Mouse (Mus musculus) CH12.LX (cell line): ENCODE results near the gene Zbtb38.

Experiments
- CTCF ChIP-seq, 2 experiments: IDR thresholded peaks in 1 of 2; conservative IDR thresholded peaks in 1 of 2; 2 replicates each; pipeline ENCODE4 v1.5.1; 2011 to 2012; ENCODE audit warnings: low read depth in 2 of 2, low read length in 2 of 2, improper control_type of control experiment in 1 of 2, inconsistent platforms in 1 of 2, mild to moderate bottlenecking in 1 of 2, moderate library complexity in 1 of 2
- ELF1 ChIP-seq: IDR thresholded peaks from 2 replicates; pipeline ENCODE4 v1.6.1; 2014; ENCODE audit warnings: low read depth, mild to moderate bottlenecking, inconsistent platforms, low read length, improper control_type of control experiment
- MAX ChIP-seq: IDR thresholded peaks from 2 replicates; pipeline ENCODE4 v1.6.1; 2011; ENCODE audit warnings: low read length, improper control_type of control experiment
- SMC3 ChIP-seq: IDR thresholded peaks from 2 replicates; pipeline ENCODE4 v1.6.1; 2011; ENCODE audit warnings: low read depth, low read length, improper control_type of control experiment

DNA sequence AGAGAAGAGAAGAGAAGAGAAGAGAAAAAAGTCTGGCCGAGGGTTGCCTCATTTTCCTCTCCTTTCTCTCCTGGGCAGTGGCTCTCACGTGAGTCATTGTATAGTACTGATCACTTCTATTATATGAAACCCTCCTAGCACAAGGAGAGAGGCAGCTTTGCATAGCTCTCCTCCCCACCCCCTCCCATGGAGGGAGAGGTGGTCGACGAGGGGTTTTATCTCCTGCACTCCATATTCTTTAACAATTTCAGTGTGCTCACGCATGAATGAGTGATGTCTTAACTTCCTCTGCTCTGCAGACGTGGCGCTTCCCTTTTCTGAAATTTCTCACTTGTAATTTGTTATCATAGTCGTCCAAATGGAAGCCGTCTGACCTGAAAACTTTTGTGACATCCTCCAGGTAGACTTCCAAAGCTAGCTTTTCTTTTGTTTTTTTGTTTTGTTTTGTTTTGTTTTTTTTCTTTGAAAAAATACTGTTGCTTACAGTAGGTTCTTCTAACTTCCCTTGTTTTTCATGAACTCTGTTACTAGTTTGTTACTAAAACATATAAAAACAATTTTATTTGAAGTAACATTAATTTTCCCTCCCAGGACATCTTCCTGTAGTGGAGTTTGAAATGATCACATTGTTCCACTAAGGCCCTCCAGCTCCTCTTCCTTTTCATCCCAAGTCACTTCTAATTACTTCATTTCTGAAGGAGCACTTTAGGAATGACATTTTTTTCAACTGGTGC lies 116.0 kb downstream of the Zbtb38 start:
- no peak for TF ChIP-seq CTCF (conservative IDR thresholded peaks at IDR 0.05 in 1 of 2, IDR thresholded peaks at IDR 0.05 in 1 of 2; ENCODE audit: low read depth in 2 of 2, low read length in 2 of 2)
- no peak for TF ChIP-seq MAX
- no peak for TF ChIP-seq SMC3
- no peak for TF ChIP-seq ELF1
